Mouse (Mus musculus) lung, adult 2 months (tissue): ENCODE results near the gene Lfng. TPM values are rescaled to one million over a fixed set of nuclear protein-coding genes. Genes with fewer than 3 reads are reported as not detected.

Experiments used
- DNase-seq: peaks from one replicate; pipeline ENCODE4 v3.0.0; 2022
- H3K4me1 ChIP-seq: fragments of 200-500 bp; 2 replicates; pipeline ENCODE4 v1.6.1; 2011; ENCODE audit warnings: low read length; ENCODE audit not compliant: control insufficient read depth, insufficient read depth
- H3K4me3 ChIP-seq: fragments of 200-500 bp; replicated peaks from 2 replicates; pipeline ENCODE3; 2011; ENCODE audit warnings: low read depth, mild to moderate bottlenecking, control low read depth, low read length; ENCODE audit errors: extremely low read depth
- CTCF ChIP-seq: fragments of 200-500 bp; IDR thresholded peaks from 2 replicates; pipeline ENCODE4 v1.5.1; 2011; ENCODE audit warnings: mild to moderate bottlenecking, low read length, control low read depth; ENCODE audit not compliant: insufficient read depth
- POLR2A ChIP-seq: fragments of 200-500 bp; IDR thresholded peaks from 2 replicates; pipeline ENCODE4 v1.6.1; 2011; ENCODE audit warnings: low read depth, mild to moderate bottlenecking, control low read depth, low read length, borderline replicate concordance; ENCODE audit errors: extremely low read depth
- WGBS: fragments of 180-500 bp; shearing (Covaris S2); methylation state at CpG from one replicate; pipeline ENCODE4 v1.1.7; 2018; 5-methylcytosine and 5-hydroxymethylcytosine counted together
- polyA plus RNA-seq: library from polyadenylated mRNA; depleted of rRNA; stranded (reverse); fragments of >200 nt; gene quantifications from 2 replicates; pipeline ENCODE4 v1.2.3, GENCODE M21; 2012

Lfng gene
- polyA plus RNA-seq, 1 experiment: 141 TPM

- Histone ChIP-seq H3K4me3 (no peak overlapping the region), H3K4me1 (peaks cover 11% of the 10 kb centered on the region)
- WGBS: 94% methylated on average over 10 of the region's 10 CpGs
- no peak for TF ChIP-seq CTCF
- no peak for TF ChIP-seq POLR2A
- no peak for DNase-seq
Measured at GRCm38 (mm10) chr5:140614141-140614540, 7.0 kb downstream of the Lfng start.

- no peak overlapping the region for H3K4me3 ChIP-seq
- DNase-seq: no peak
- peaks cover 11% of the 10 kb centered on the region for H3K4me1 ChIP-seq
- TF ChIP-seq POLR2A: no peak
- no peak for TF ChIP-seq CTCF
- WGBS: 64% methylated on average over 4 of the region's 4 CpGs
Measured at GRCm38 (mm10) chr5:140614837-140615236, 7.7 kb downstream of the Lfng start.

- WGBS: 75% methylated on average over 10 of the region's 10 CpGs
- no peak for TF ChIP-seq CTCF
- no peak for TF ChIP-seq POLR2A
- no peak overlapping the region for H3K4me3 ChIP-seq
- peaks cover 11% of the 10 kb centered on the region for H3K4me1 ChIP-seq
- no peak for DNase-seq
Measured at GRCm38 (mm10) chr5:140615321-140616109, 8.4 kb downstream of the Lfng start.

- H3K4me3 ChIP-seq: no peak overlapping the region
- WGBS: 71% methylated on average over 6 of the region's 6 CpGs
- TF ChIP-seq POLR2A (no peak), CTCF (no peak)
- peaks cover 11% of the 10 kb centered on the region for H3K4me1 ChIP-seq
- DNase-seq: no peak
Measured at GRCm38 (mm10) chr5:140616110-140616503, 9.0 kb downstream of the Lfng start.

GRCm38 (mm10) chr5:140616691-140617090, 9.6 kb downstream of the Lfng start:
- TF ChIP-seq CTCF (no peak), POLR2A (no peak)
- no peak for DNase-seq
- H3K4me3 ChIP-seq: no peak overlapping the region
- 51% methylated on average over 9 of the region's 9 CpGs for WGBS
- H3K4me1 ChIP-seq: peaks cover 8% of the 10 kb centered on the region

- no peak for TF ChIP-seq CTCF
- peak; percentile 52; the same call in 1 of the 2 replicates for TF ChIP-seq POLR2A
- peak; percentile 32 for DNase-seq
Measured at GRCm38 (mm10) chr5:140617714-140618113, 10.6 kb downstream of the Lfng start.

GRCm38 (mm10) chr5:140619151-140619771, 12.1 kb downstream of the Lfng start:
- Histone ChIP-seq H3K4me1 (0 out of 2 replicates have a peak, but pooled peaks cover 2% of the 10 kb centered on the region), H3K4me3 (no peak overlapping the region)
- TF ChIP-seq CTCF (peak; percentile 97), POLR2A (0 out of 2 replicates have a peak, but pooled peaks have one; percentile 3)
- DNase-seq: peak; percentile 80
- WGBS: 17% methylated on average over 6 of the region's 6 CpGs

More at GRCm38 (mm10) chr5:140617714-140618113, 10.6 kb downstream of the Lfng start:
- no peak overlapping the region for H3K4me3 ChIP-seq
- WGBS: 44% methylated on average over 5 of the region's 5 CpGs
- 0 out of 2 replicates have a peak, but pooled peaks cover 2% of the 10 kb centered on the region for H3K4me1 ChIP-seq

- 0 out of 2 replicates have a peak, but pooled peaks cover 2% of the 10 kb centered on the region for H3K4me1 ChIP-seq
- WGBS: 45% methylated on average over 7 of the region's 7 CpGs
- DNase-seq: no peak
- H3K4me3 ChIP-seq: no peak overlapping the region
- TF ChIP-seq POLR2A (no peak), CTCF (0 out of 2 replicates have a peak, but pooled peaks have one; percentile 1)
Measured at GRCm38 (mm10) chr5:140619895-140620736, 13.0 kb downstream of the Lfng start.

GRCm38 (mm10) chr5:140621092-140621491, 14.0 kb downstream of the Lfng start:
- 70% methylated on average over 9 of the region's 9 CpGs for WGBS
- no peak for TF ChIP-seq POLR2A
- TF ChIP-seq CTCF: no peak
- Histone ChIP-seq H3K4me3 (no peak overlapping the region), H3K4me1 (0 out of 2 replicates have a peak, but pooled peaks cover 2% of the 10 kb centered on the region)
- DNase-seq: no peak
